Mouse (Mus musculus) E14TG2a.4 (cell line): Measurements from ENCODE around the gene BC049762.
A peak's percentile ranks its signal among the peaks of the same experiment; 100 is the strongest.

Experiments used
- CTCF ChIP-seq: conservative IDR thresholded peaks from 2 replicates; pipeline ENCODE4 v1.5.1; 2014; ENCODE audit warnings: low read length
- NANOG ChIP-seq: IDR thresholded peaks from 2 replicates; pipeline ENCODE4 v1.6.1; 2014; ENCODE audit warnings: borderline replicate concordance, low read length, mixed read lengths
- POU5F1 ChIP-seq: IDR thresholded peaks from 2 replicates; pipeline ENCODE4 v1.6.1; 2014; ENCODE audit warnings: low read length, borderline replicate concordance

DNA sequence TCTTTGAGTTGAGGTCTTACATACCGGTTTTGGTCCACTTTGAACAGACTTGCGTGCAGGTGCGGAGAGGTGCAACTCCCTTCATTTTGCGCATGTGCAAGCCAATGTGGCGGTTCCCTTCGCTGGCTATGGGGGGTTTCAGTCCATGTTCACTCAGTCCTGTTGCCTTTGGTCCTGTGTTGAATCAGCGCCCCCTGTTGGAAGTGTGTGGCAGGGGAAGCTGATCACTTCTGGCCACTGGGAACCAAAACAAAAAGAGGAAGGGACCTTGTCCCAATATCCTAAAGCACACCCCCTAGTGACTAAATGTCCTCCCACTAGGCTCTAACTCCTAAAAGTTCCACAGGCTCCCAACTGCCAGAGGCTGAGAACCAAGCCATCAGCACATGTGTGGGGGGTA lies 48.8 kb downstream of the BC049762 start:
- peak; percentile 79 for TF ChIP-seq CTCF
- no peak for TF ChIP-seq POU5F1
- no peak for TF ChIP-seq NANOG
